Mouse (Mus musculus): ENCODE measurements around the gene Dok7. TPM values are rescaled to one million over a fixed set of nuclear protein-coding genes. Genes with fewer than 3 reads are reported as not detected.

Dok7 gene
- polyA plus RNA-seq, 1 experiment from 2014 or later, result 1.8 TPM

GRCm38 (mm10) chr5:35129767-35130191 is 73.2 kb downstream of the Dok7 start:
- Histone ChIP-seq H3K27ac (no peak overlapping the region), H3K4me3 (replicated peaks) (no peak overlapping the region), H3K36me3 (no peaks in the 10 kb centered on the region), H3K4me1 (peaks cover 3% of the 10 kb centered on the region; the same call in 1 of the 2 replicates), H3K9ac (no peak overlapping the region), H3K9me3 (no peaks in the 10 kb centered on the region), H3K27me3 (replicated peaks) (no peaks in the 10 kb centered on the region), H3K4me2 (no peak overlapping the region)
- WGBS, result 91% methylated on average over 7 of the region's 7 CpGs
- ATAC-seq (ENCODE audit: insufficient read depth, low FRiP score, low read depth), result no peak

DNA sequence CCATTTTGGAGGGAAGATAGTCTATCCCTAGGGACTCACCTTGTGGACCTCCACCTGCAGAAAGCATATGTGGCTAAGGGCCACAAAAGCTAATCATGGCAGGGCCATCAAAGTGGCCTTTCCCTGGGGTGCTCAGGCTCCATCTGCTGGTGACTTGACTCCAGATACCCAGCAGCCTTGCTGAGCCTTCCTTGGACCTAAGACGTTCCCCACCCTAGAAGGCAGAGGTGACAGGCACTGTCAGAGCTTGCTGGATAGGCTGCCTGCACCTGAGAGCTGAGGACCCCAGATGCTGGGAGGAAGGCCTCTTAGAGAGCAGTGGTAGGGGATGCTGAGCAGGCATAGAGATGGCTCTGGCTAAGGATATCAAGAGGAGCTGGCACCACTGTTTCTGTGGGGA is 74.7 kb downstream of the Dok7 start:
- Histone ChIP-seq H3K27ac (no peak overlapping the region), H3K4me2 (no peak overlapping the region), H3K36me3 (no peaks in the 10 kb centered on the region), H3K4me1 (peaks cover 3% of the 10 kb centered on the region; the same call in 1 of the 2 replicates), H3K27me3 (replicated peaks) (no peaks in the 10 kb centered on the region), H3K9me3 (no peaks in the 10 kb centered on the region), H3K9ac (no peak overlapping the region), H3K4me3 (replicated peaks) (no peak overlapping the region)
- WGBS, result 17% methylated on average over 1 of the region's 1 CpGs
- 0 out of 2 replicates have a peak, but pooled peaks have one; percentile 15 for ATAC-seq (ENCODE audit: insufficient read depth, low FRiP score, low read depth)

DNA sequence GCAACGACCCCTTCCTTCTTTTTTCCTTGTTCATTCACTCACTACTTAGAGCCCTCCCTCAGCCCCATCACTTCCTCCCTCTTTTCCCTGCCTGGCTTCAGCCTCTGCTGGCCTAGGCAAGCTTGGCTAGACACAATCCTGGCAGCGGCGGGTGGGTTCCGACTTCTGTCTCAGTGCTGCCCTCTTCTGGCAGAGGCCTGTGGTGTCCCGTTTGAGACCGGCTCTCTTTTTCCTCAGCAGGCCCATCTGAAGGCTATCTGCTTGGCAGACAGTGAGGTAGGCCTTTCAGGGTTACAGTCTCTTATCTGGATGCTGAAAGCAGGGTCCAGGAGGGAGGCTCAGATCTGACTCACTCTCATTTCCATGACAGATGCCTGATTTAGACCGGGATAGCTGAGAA is 75.2 kb downstream of the Dok7 start:
- Histone ChIP-seq H3K9ac (no peak overlapping the region), H3K4me3 (replicated peaks) (no peak overlapping the region), H3K4me1 (peaks cover 3% of the 10 kb centered on the region; the same call in 1 of the 2 replicates), H3K27me3 (replicated peaks) (no peaks in the 10 kb centered on the region), H3K27ac (no peak overlapping the region), H3K4me2 (no peak overlapping the region), H3K36me3 (no peaks in the 10 kb centered on the region), H3K9me3 (no peaks in the 10 kb centered on the region)
- peak; percentile 25; the same call in 1 of the 2 replicates for ATAC-seq (ENCODE audit: insufficient read depth, low FRiP score, low read depth)
- WGBS, result 9% methylated on average over 7 of the region's 7 CpGs

GRCm38 (mm10) chr5:35132278-35132980 is 75.9 kb downstream of the Dok7 start:
- Histone ChIP-seq H3K27me3 (replicated peaks) (no peaks in the 10 kb centered on the region), H3K9me3 (no peaks in the 10 kb centered on the region), H3K4me3 (replicated peaks) (no peak overlapping the region), H3K9ac (no peak overlapping the region), H3K4me2 (no peak overlapping the region), H3K4me1 (peaks cover 3% of the 10 kb centered on the region; the same call in 1 of the 2 replicates), H3K36me3 (no peaks in the 10 kb centered on the region), H3K27ac (no peak overlapping the region)
- WGBS, result 89% methylated on average over 9 of the region's 9 CpGs
- no peak for ATAC-seq (ENCODE audit: insufficient read depth, low FRiP score, low read depth)

DNA sequence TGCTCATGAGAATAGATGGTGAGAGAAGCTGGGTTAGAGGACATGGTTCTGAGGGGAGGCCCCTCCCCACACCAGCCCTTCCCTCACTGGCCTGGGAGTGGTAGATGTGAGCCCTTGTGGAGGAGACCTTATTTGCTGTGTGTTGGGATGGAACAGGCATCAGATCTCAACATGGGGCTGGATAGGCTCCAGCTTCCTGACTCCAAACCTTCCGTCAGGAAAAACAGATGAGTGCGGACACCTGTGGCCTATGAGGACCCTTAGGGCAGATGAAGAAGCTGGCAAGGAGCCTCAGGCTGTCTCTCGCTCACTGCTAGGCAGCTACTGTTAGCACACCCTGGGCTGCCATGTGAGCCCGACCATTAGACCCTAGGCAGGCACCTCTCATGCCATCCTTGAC is 76.9 kb downstream of the Dok7 start:
- no peak for ATAC-seq (ENCODE audit: insufficient read depth, low FRiP score, low read depth)
- Histone ChIP-seq H3K27me3 (replicated peaks) (no peaks in the 10 kb centered on the region), H3K9ac (no peak overlapping the region), H3K4me3 (replicated peaks) (no peak overlapping the region), H3K4me1 (peaks cover 3% of the 10 kb centered on the region; the same call in 1 of the 2 replicates), H3K9me3 (no peaks in the 10 kb centered on the region), H3K36me3 (no peaks in the 10 kb centered on the region), H3K27ac (no peak overlapping the region), H3K4me2 (no peak overlapping the region)
- WGBS, result 81% methylated on average over 4 of the region's 4 CpGs

- H3K27me3 ChIP-seq (replicated peaks), result no peaks in the 10 kb centered on the region
- H3K27ac ChIP-seq, result no peak overlapping the region
- H3K36me3 ChIP-seq, result no peaks in the 10 kb centered on the region
- no peak overlapping the region for H3K4me3 ChIP-seq (replicated peaks)
- no peak overlapping the region for H3K9ac ChIP-seq
- ATAC-seq (ENCODE audit: insufficient read depth, low FRiP score, low read depth), result no peak
- no peaks in the 10 kb centered on the region for H3K9me3 ChIP-seq
- WGBS, result 69% methylated on average over 3 of the region's 3 CpGs
- H3K4me2 ChIP-seq, result no peak overlapping the region
- peaks cover 3% of the 10 kb centered on the region; the same call in 1 of the 2 replicates for H3K4me1 ChIP-seq
These were observed 77.7 kb downstream of the Dok7 start for GRCm38 (mm10) chr5:35134286-35134685.

- H3K36me3 ChIP-seq, result no peaks in the 10 kb centered on the region
- no peak overlapping the region for H3K9ac ChIP-seq
- no peaks in the 10 kb centered on the region for H3K9me3 ChIP-seq
- H3K27me3 ChIP-seq (replicated peaks), result no peaks in the 10 kb centered on the region
- H3K4me1 ChIP-seq, result peaks cover 3% of the 10 kb centered on the region; the same call in 1 of the 2 replicates
- 54% methylated on average over 5 of the region's 5 CpGs for WGBS
- no peak overlapping the region for H3K4me3 ChIP-seq (replicated peaks)
- ATAC-seq (ENCODE audit: insufficient read depth, low FRiP score, low read depth), result no peak
- H3K4me2 ChIP-seq, result no peak overlapping the region
- H3K27ac ChIP-seq, result no peak overlapping the region
These were observed 79.3 kb downstream of the Dok7 start for GRCm38 (mm10) chr5:35135903-35136302.

Small RNA genes within 50 kb of the gene (microRNA-seq; reads per million reads assigned to microRNA genes)
- gene Mir3097, result 2.9 reads per million, percentile 9 among the genes with 10 or more reads in this experiment

Other genes starting within 250 kb of the Dok7 start
- gene Msantd1, start 148.8 kb upstream of the Dok7 start, polyA plus RNA-seq (2015; fragmentation: Nextera tagmentation; extraction: Ambion mirVana), result 0.54 and 0.57 TPM in 2 replicates
- gene Rgs12, start 107.3 kb upstream of the Dok7 start, polyA plus RNA-seq (2015; fragmentation: Nextera tagmentation; extraction: Ambion mirVana), result 26.8 and 28.1 TPM in 2 replicates
- gene Hgfac, start 15.3 kb upstream of the Dok7 start, polyA plus RNA-seq (2015; fragmentation: Nextera tagmentation; extraction: Ambion mirVana), result 5.2 and 9.3 TPM in 2 replicates
- gene Lrpap1, start 49.0 kb downstream of the Dok7 start, polyA plus RNA-seq (2015; fragmentation: Nextera tagmentation; extraction: Ambion mirVana), result 136 and 168 TPM in 2 replicates
- gene Adra2c, start 221.6 kb downstream of the Dok7 start, polyA plus RNA-seq (2015; fragmentation: Nextera tagmentation; extraction: Ambion mirVana), result 0.06 TPM in 1 of 2 replicates, not detected in the other

Data from stomach, embryonic 15.5 days (tissue).